Mouse (Mus musculus) urinary bladder, postnatal 4 days (tissue): ENCODE results near the gene Snd1.
"Not testable (repeated sequence)": the region's sequence is repeated elsewhere in the genome, so short reads cannot be mapped to it uniquely, and the experiment has no call there.

ENCODE experiments used
- DNase-seq, 2 experiments: peaks; one replicate each; pipeline ENCODE4 v3.0.0; 2021 to 2022; ENCODE audit warnings: low spot score in 2 of 2

Gene Snd1

DNA sequence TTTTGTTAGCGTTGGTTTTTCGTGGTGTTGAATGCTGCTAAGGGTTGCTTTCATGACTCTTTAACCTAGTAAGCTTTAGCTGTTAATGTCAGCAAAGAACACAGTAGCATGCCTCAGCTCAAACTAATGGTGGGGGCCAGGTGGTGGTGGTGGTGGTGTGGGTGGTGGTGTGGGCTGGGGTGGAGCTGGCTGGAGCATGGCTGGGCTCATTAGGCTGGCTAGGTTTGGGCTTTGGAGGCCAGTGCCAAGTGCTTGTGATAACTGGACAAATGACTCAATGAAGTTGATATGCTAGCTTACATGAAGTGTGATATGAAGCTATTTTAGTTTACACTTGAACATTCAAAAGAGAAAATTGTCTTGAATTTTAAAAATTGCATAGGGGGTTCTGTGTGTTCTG lies 11.1 kb downstream of the Snd1 start:
- no peak for DNase-seq

GRCm38 (mm10) chr6:28486471-28486870 lies 11.5 kb downstream of the Snd1 start:
- DNase-seq = no peak

- no peak for DNase-seq
These were observed 12.0 kb downstream of the Snd1 start for GRCm38 (mm10) chr6:28486905-28487304.

DNA sequence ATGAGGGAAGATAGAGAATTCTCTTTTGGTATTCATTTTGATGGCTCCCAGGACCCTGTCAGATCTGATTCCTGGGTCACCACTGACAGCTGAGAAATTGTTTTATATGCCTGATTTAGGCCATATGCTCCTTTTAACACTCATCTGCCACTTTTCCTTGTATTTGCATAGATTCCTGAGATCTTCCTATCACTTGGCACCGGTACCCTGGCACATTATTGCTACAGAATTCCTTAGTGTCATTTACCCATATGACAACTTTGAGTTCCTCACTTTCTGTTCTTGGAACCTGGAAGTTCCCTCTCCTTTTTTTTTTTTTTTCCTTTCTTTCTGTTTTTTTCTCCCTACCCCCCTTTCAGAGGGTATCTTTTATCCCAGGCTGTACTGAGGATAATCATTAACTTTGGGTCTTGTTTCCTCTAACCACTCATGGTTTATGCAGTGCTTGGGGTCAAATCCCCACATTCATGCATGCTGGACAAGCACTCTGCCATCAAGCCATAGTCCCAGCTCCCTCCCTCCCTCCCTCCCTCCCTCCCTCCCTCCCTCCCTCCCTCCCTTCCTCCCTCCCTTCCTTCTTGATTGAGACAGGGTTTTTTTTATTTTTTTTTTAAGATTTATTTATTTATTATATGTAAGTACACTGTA lies 13.4 kb downstream of the Snd1 start:
- DNase-seq = no peak

DNA sequence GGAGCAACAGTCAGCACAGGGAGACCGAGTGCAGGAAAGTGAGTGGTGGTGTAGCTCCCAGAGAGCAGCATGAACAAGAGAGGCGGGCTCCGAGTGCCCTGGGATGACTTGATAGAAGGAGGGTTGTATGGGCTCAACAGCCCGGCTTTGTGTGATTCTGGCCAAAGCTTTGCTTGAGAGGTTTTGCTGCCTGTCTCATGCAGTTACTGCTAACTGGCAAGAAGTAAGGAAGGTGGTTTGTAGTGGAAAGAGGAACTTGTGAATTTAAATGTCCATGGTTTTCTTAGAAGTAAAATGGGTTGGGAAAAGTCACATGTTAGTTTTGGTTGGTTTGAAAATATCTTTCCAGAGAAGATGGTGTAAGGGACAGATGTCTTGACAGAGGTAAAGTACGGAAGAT lies 15.7 kb downstream of the Snd1 start:
- DNase-seq = no peak

DNA sequence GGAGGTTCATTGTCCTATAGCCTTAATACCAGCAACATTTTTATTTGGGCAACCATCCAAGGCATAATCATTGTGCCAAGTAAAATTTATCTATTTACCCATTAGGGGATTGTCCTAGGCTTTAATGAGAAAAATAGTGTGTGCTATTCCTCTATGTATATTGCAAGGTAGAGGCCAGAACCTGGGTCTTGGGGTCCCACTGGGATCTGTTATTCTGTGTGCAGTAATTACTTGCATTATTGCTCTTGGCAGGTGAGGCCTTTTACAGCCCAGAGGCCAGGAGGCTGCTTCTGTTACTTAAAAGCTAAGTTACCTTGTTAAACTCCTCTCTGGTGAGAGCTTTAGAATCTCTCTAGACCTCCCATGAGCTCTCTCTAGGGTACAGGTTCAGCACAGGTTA lies 16.3 kb downstream of the Snd1 start:
- no peak for DNase-seq

DNA sequence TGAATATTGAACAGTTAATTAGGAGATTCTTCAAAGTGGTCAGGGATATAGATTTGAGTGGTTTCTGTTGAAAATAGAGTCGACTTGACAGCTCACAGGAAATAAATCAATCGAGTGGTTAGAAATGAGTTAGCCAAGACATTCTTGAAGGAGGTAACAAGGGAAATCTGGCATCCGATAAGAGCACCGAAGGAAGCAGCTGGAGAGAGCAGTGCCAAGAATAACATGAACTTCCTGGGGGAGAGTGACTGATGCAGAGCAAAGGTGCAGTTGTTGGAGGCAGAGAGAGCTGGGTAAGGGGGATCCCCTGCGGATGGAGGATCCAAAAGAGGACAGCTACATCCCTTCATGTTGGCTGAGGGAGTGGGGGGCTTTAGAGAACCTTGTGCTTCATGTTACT lies 22.9 kb downstream of the Snd1 start:
- no peak for DNase-seq

- DNase-seq = no peak
These were observed 27.6 kb downstream of the Snd1 start for GRCm38 (mm10) chr6:28502576-28502975.

DNA sequence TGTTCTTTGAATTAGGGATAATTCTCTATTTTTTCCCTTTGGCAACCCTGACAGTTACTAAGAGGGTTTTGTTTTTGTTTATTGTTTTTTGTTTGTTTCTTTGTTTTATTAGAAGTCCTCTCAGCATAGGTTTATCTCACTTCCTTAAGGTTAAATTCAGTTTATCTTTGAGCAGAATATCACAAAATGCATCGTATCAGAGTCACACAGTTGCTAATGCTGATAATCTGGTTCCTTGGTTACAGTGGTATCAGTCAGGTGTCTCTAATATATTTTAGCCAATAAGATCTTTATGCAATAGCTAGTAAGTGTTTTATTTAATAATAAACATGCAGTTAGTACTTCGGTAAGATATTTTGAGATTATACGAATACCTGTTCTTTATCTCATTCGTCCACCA lies 28.2 kb downstream of the Snd1 start:
- no peak for DNase-seq

DNA sequence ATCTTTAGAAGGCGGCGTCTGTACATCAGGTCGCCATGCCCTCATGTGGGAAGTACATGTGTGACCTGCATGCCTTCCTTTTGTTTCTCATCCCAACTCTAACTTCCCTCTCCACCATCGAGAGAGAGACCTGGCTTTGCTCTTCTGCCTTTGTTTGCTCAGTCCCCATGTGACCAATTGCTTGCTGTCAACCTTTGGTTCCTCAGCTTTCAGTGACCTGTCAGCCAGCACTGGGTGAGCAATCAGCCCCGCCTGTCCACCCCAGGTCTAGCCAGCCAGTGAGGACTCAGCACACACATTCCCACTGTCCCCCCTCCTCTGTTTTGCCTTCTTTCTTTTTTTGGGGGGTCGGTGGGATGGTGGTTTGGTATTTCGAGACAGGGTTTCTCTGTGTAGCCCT lies 29.7 kb downstream of the Snd1 start:
- DNase-seq = no peak

DNA sequence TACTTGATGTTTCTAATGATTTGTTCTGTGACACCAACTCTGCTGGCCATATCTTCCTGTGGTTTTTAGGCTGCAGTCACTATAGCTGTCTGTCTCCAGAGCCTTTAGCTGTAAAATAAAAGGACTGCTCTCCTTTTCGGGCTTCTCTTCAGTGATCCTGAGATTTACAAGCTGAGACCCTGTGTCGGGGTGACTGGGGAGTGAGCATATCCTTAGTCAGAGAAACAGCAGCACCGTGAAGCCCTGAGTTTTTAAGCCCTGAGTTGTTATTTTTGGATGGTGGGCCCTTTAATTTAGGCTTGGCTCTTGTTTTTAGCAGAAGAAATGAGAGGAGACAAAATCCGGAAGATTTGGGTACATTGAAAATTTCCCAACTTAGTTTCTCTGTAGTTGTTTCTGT lies 32.8 kb downstream of the Snd1 start:
- DNase-seq = no peak

DNA sequence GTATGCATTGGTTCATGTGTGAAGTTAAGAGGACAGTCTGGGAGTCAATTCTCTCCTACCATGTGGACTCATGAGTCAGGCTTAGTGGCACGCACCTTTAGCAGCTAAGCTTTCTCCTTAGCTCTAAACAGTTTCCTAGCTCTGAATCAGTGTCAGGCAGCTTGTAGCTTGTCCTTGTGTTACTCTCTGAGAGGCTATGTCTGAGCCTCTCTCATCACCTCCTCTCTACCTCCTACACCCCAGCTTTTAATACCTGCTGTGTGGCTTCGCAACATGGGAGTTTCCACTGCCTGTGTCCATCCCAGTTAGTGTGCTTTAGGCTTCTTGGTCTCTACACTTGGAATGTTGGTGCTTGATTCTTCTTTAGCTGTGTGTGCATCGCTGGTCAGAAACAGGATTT lies 39.3 kb downstream of the Snd1 start:
- no peak for DNase-seq

- DNase-seq = no peak
These were observed 40.0 kb downstream of the Snd1 start for GRCm38 (mm10) chr6:28514830-28515350.

- no peak for DNase-seq
These were observed 41.7 kb downstream of the Snd1 start for GRCm38 (mm10) chr6:28516618-28517017.

DNA sequence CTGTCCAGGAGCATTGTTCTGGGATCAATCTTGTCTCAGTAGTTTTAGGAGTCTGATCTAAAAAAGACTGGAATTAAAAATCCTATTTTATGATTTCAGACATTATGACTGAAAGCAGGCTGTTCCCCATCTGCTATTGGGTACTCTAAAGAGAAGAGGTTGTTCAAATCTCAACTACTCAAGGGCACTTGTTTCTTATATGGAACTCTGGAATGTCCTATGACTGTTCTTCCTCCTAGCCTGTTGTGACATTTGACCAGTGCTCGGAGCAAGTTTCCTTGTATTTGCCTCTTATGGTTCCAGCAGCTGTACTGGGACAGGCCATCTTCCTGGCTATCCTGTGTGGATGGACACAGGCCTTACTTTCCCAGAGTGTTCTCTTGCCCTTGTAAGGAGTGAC lies 42.1 kb downstream of the Snd1 start:
- no peak for DNase-seq

DNA sequence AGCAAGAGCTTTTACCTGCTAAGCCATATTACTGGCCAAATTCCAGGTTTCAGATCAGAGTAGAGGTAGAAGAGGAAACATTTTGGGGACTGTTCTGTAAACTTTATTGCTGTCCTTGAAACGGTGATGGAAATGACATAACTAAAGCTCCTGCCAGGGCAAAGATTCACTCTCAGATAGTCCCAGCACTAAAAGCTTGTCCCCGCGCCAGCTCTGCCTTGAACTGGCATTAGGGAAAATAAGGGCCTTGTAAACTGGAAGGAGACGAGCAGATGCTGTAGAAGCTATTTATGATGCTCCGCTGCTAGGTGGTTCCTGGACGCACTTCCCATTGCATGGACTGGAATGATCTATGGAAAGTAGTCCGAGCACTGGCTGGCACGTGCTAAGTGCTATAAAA lies 44.5 kb downstream of the Snd1 start:
- DNase-seq = no peak

DNA sequence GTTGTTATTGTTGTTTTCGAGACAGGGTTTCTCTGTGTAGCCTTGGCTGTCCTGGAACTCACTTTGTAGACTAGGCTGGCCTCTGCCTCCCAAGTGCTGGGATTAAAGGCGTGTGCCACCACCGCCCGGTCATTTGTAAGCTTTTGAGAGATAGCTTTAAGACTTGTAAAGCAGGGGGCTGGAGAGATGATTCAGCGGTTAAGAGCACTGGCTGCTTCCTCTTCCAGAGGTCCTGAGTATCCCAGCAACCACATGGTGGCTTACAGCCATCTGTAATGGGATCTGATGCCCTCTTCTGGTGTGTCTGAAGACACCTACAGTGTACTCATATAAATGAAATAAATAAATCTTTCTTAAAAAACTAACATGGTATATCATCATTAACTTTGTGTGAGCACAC lies 45.8 kb downstream of the Snd1 start:
- not testable (repeated sequence) for DNase-seq

GRCm38 (mm10) chr6:28521416-28521815 lies 46.5 kb downstream of the Snd1 start:
- no peak for DNase-seq

GRCm38 (mm10) chr6:28525589-28525988 lies 50.6 kb downstream of the Snd1 start:
- no peak for DNase-seq

GRCm38 (mm10) chr6:28527459-28527858 lies 52.5 kb downstream of the Snd1 start:
- DNase-seq = no peak

GRCm38 (mm10) chr6:28528208-28528607 lies 53.3 kb downstream of the Snd1 start:
- no peak for DNase-seq

DNA sequence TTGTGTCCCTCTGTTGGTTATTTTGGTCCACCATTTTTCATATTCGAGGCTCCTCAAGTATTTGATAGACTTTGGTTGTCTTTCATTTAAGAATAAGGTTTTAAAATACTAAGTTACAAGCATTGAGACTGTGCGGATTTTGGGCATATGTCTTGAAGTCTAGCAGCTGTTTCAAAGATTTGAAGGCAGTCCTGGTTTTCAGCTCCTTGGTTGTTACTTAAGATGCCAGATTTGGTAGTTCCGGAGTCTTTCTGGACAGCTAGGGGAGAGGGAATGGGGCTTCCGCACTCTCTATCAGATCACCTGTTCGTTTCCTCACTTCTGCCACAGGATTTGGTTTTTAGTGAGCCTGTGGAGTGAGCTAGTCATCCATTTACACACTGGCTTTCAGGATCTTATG lies 61.5 kb downstream of the Snd1 start:
- DNase-seq = no peak

GRCm38 (mm10) chr6:28537851-28538527 lies 63.0 kb downstream of the Snd1 start:
- no peak for DNase-seq

GRCm38 (mm10) chr6:28542298-28542701 lies 67.4 kb downstream of the Snd1 start:
- no peak for DNase-seq
